Mouse (Mus musculus) small intestine, adult 2 months (tissue): ENCODE results near the gene 1300017J02Rik. TPM values are rescaled to one million over a fixed set of nuclear protein-coding genes. Genes with fewer than 3 reads are reported as not detected.
A peak's percentile ranks its signal among the peaks of the same experiment; 100 is the strongest.

ENCODE experiments used
- H3K27ac ChIP-seq: fragments of 200-500 bp; 2 replicates; pipeline ENCODE4 v1.5.1; 2012; ENCODE audit warnings: low read depth, low read length, control low read depth, inconsistent platforms; ENCODE audit not compliant: insufficient read depth
- H3K27me3 ChIP-seq: fragments of 200-500 bp; 2 replicates; pipeline ENCODE4 v1.6.1; 2012; ENCODE audit warnings: mild to moderate bottlenecking, moderate library complexity, low read length, inconsistent platforms; ENCODE audit not compliant: control insufficient read depth, insufficient read depth
- H3K36me3 ChIP-seq: fragments of 200-500 bp; 2 replicates; pipeline ENCODE4 v1.6.1; 2012; ENCODE audit warnings: mild to moderate bottlenecking, low read length, control low read depth, inconsistent platforms; ENCODE audit not compliant: control insufficient read depth, insufficient read depth
- H3K4me1 ChIP-seq: fragments of 200-500 bp; 2 replicates; pipeline ENCODE4 v1.6.1; 2012; ENCODE audit warnings: low read length, inconsistent platforms, mixed read lengths; ENCODE audit not compliant: control insufficient read depth, insufficient read depth, insufficient read length
- H3K4me3 ChIP-seq: fragments of 200-500 bp; 2 replicates; pipeline ENCODE4 v1.5.1; 2012; ENCODE audit warnings: low read depth, mild to moderate bottlenecking, control low read depth, inconsistent platforms, low read length, moderate library complexity
- CTCF ChIP-seq: fragments of 200-500 bp; IDR thresholded peaks from 2 replicates; pipeline ENCODE4 v1.5.1; 2012; ENCODE audit warnings: low read depth, mild to moderate bottlenecking, control low read depth, inconsistent platforms, low read length, moderate library complexity, mixed read lengths; ENCODE audit not compliant: insufficient replicate concordance, insufficient read length; ENCODE audit errors: extremely low read depth
- POLR2A ChIP-seq: fragments of 200-500 bp; IDR thresholded peaks from 2 replicates; pipeline ENCODE4 v1.6.1; 2012; ENCODE audit warnings: low read depth, mild to moderate bottlenecking, control low read depth, inconsistent platforms, low read length, moderate library complexity
- WGBS: fragments of 180-500 bp; shearing (Covaris S2); methylation state at CpG from one replicate; pipeline ENCODE4 v1.1.7; 2018; 5-methylcytosine and 5-hydroxymethylcytosine counted together
- polyA plus RNA-seq: library from polyadenylated mRNA; depleted of rRNA; stranded (reverse); fragments of >200 nt; gene quantifications from 2 replicates; pipeline ENCODE4 v1.2.3, GENCODE M21; 2012

1300017J02Rik gene
- polyA plus RNA-seq, 1 experiment = 0.05 TPM

DNA sequence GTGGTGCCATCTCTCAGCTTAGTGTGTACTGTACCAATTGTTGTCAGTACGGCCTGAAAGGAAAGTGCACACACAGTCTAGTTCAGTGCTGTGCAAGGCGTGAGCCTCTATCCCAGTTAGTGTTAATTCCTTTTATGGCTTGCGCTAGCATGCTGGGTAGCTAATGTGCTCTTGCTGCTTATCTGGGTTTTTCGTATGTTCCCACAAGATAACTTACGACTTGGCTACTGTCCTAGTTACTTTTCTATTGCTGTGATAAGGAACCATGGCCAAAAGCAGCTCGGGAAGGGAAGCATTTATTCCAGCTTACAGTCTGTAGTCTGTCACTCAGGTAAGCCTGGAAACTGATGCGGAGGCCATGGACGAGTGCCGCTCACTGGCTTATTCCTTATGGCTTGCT is 21.6 kb upstream of the 1300017J02Rik start:
- 34% methylated on average over 9 of the region's 9 CpGs for WGBS
- peaks cover 44% of the 10 kb centered on the region for H3K36me3 ChIP-seq
- H3K4me3 ChIP-seq = no peak overlapping the region
- no peaks in the 10 kb centered on the region for H3K27me3 ChIP-seq
- H3K27ac ChIP-seq = no peak overlapping the region
- H3K4me1 ChIP-seq = no peaks in the 10 kb centered on the region
- TF ChIP-seq POLR2A (no peak), CTCF (no peak)

DNA sequence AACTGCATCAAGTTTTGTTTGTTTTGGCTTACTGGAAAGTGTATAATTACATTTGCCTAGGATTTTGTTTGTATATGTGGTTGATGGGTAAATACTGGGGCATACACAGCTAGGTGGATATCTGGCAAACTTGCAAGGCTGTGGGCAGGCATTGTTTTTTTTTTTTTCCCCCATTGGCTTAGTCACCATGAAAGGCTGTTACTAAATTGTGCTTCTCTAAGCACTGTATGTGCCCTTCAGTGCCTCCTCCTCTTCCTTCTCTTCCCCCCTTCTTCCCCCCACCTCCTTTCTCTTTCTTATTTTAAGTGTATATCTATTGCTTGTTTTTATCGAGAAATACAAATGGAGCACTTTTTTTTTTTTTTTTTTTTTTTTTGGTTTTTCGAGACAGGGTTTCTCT is 19.8 kb upstream of the 1300017J02Rik start:
- Histone ChIP-seq H3K27ac (no peak overlapping the region), H3K36me3 (peaks cover 49% of the 10 kb centered on the region), H3K4me3 (no peak overlapping the region), H3K4me1 (no peaks in the 10 kb centered on the region), H3K27me3 (no peaks in the 10 kb centered on the region)
- WGBS = 67% methylated on average over 1 of the region's 2 CpGs
- no peak for TF ChIP-seq POLR2A
- TF ChIP-seq CTCF = no peak

DNA sequence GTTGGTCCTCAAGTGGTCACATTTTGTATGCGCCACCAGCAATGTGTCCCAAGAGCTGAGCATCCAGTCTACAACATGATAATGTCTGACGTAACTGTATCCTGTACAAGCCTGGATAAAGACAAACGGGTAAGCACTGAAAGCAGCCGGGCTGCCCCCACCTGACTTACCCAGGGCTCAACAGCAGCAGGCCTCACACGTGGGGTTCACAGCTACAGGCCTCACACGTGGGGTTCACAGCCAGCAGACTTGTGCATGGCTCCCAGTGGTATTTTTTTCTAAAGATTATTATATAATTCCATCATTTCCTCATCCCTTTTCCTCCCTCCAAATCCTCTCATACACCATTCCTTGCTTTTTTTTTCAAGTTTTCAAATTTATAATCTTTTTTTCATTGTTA is 5.0 kb upstream of the 1300017J02Rik start:
- no peak for TF ChIP-seq CTCF
- TF ChIP-seq POLR2A = no peak
- Histone ChIP-seq H3K4me1 (no peaks in the 10 kb centered on the region), H3K27ac (no peak overlapping the region), H3K36me3 (peaks cover 35% of the 10 kb centered on the region), H3K4me3 (no peak overlapping the region), H3K27me3 (no peaks in the 10 kb centered on the region)
- 83% methylated on average over 6 of the region's 6 CpGs for WGBS

DNA sequence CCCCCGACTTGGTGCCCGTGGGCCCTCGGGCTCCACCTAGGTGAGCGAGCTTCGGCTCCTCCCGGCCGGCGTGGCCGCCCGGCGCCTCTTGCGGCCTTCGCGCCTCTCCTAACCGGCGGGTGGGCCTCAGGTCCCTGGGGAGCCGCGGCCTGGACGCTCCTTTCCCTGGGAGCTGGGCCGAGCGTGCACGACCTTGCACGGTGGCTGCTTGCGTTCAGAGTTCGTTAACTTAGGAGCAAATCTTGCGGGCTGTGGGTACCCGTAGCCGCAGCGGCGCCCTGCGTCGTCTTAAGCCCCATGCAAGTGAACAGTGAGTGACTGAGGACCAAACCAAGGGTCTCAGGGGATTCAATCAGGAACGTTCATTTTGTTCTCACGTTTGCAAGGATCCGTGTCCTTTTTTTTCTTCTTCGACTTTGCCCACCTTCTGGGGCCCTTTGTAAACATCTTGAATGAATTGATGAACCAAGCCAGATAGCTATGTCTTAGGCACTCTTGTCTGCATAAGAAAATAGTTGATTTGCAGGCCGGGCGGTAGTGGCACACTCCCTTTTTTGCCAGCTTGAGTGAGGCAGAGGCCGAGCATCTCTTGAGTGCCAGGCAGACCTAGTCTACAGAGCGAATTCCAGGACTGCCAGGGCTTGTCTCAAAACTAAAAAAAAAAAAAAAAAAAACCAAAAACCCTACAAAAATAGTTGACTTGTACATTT is 605 bp upstream of the 1300017J02Rik start:
- TF ChIP-seq POLR2A (no peak), CTCF (no peak)
- H3K36me3 ChIP-seq = peaks cover 15% of the 10 kb centered on the region
- no peaks in the 10 kb centered on the region for H3K4me1 ChIP-seq
- no peaks in the 10 kb centered on the region for H3K27me3 ChIP-seq
- H3K27ac ChIP-seq = no peak overlapping the region
- peak overlapping the region; percentile 96 for H3K4me3 ChIP-seq
- WGBS = under 1% methylated on average over 40 of the region's 40 CpGs

DNA sequence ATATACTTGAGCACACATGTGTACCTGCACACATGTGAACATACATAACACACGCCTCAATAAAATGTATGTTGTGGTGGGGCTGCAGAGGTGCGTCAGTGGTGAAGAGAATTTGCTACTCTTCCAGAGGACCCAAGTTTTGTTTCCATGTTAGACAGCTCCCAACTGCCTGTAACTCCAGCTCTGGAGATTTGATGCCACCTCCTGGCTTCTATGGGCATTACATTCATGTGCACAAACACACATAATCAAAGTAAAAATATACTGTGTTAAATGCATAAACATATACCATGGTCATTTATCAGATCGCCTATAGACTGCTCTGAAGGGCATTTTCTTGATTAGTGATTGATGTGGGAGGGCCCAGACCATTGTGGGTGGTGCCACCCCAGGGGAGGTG is 2.2 kb downstream of the 1300017J02Rik start:
- H3K27me3 ChIP-seq = no peaks in the 10 kb centered on the region
- no peaks in the 10 kb centered on the region for H3K36me3 ChIP-seq
- TF ChIP-seq POLR2A (no peak), CTCF (peak; percentile 28; the same call in 1 of the 2 replicates)
- H3K4me3 ChIP-seq = no peak overlapping the region
- 67% methylated on average over 3 of the region's 3 CpGs for WGBS
- H3K27ac ChIP-seq = no peak overlapping the region
- no peaks in the 10 kb centered on the region for H3K4me1 ChIP-seq

DNA sequence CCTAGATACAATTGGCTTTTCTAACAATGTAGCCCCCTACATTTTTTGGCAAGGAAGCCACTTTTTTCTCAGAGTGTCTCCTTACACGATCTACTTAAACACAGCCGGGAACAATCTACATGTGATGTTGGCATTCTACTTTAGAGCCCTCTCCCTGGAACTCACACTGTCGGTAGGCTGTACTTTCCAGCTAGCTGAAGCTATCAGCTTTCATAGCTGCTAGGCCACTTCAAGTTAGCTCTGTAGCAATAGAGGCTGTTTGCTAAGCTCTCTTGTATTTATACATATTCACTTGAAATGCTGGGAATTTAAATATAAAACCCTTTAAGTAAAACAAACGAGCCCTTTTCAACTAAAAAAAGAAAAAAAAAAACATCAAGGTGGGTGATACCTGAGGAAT is 2.6 kb downstream of the 1300017J02Rik start:
- TF ChIP-seq CTCF (no peak), POLR2A (no peak)
- no peaks in the 10 kb centered on the region for H3K4me1 ChIP-seq
- WGBS = 75% methylated on average over 4 of the region's 4 CpGs

DNA sequence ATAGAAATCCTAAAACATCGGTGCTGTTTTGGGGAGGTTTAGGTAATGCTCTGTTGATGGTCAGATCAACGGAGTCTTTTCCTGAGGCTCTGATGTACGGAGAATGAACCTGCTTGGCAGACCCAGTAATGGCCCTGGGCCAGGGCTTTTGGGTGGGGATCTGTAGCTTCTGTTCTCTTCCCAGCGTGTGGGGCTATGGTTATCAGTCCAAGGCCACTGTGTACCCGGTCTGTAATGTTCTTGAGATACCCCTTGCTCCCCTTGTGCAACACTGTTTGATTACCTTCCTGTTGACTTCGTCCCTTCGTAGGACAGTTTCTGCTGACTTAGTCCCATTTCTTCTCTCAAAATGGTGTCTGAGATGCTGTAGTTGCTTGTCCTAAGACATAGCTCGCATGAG is 3.8 kb downstream of the 1300017J02Rik start:
- Histone ChIP-seq H3K27me3 (no peaks in the 10 kb centered on the region), H3K27ac (no peak overlapping the region), H3K4me1 (no peaks in the 10 kb centered on the region), H3K36me3 (no peaks in the 10 kb centered on the region), H3K4me3 (no peak overlapping the region)
- TF ChIP-seq POLR2A = no peak
- no peak for TF ChIP-seq CTCF
- WGBS = 78% methylated on average over 8 of the region's 8 CpGs

More for the DNA sequence above, 2.6 kb downstream of the 1300017J02Rik start:
- Histone ChIP-seq H3K27ac (no peak overlapping the region), H3K4me3 (no peak overlapping the region), H3K36me3 (no peaks in the 10 kb centered on the region), H3K27me3 (no peaks in the 10 kb centered on the region)
